Mouse (Mus musculus): Measurements from ENCODE around the gene Blcap. TPM values are rescaled to one million over a fixed set of nuclear protein-coding genes. Genes with fewer than 3 reads are reported as not detected.

Gene Blcap
- polyA plus RNA-seq, 1 experiment from 2014 or later: 45.3 TPM

DNA sequence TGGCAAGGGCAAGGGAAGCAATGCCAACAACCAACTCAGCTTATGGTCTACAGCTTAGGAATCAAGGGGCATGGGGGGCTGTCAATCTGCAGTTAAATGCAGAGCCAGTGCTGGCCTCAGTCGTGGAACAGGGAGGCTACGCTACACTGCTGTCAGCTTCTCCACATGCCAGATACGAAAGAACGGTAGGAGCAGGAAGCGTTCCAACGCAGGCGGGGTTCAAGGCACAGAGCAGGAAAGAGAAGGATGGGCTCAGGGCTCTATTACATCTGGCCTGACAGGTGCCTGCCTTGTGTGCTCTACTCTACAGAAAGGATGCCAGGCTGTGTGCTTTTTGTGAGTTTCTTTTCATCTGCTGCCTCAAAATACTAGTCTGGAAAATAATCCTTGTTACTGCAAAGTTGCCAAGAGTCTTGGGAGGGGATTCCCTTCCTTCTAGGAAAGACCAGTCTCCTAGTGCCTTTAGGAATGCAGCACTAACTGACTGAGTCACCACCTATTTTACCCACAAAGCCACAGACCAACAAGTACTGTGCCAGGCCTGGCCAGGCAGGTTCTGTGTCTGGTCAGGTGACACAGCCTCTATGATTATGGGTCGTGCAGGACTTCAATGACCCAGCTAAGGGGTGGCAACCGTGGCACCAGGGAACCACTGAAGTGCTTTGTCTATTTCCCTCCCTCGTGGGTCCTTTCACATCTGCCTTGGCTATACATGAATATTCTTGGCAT, 18.8 kb downstream of the Blcap start:
- Histone ChIP-seq H3K4me1 (ENCODE audit: control insufficient read depth, insufficient read depth, low read length) (peaks cover 21% of the 10 kb centered on the region), H3K4me3 (replicated peaks; ENCODE audit: low read length) (no peak overlapping the region), H3K36me3 (ENCODE audit: control insufficient read depth, insufficient read depth, low read length) (peaks cover 11% of the 10 kb centered on the region; the same call in 1 of the 2 replicates), H3K9ac (ENCODE audit: low read length) (no peak overlapping the region), H3K27ac (ENCODE audit: low read length) (no peak overlapping the region), H3K9me3 (replicated peaks; ENCODE audit: control insufficient read depth, low read length) (no peaks in the 10 kb centered on the region), H3K4me2 (ENCODE audit: low read depth, low read length) (no peak overlapping the region), H3K27me3 (ENCODE audit: control insufficient read depth, insufficient read depth, low read length) (no peaks in the 10 kb centered on the region)
- ATAC-seq (ENCODE audit: insufficient read depth, low FRiP score): peak; percentile 49; the same call in 1 of the 2 replicates
- 51% methylated on average over 10 of the region's 10 CpGs for WGBS

DNA sequence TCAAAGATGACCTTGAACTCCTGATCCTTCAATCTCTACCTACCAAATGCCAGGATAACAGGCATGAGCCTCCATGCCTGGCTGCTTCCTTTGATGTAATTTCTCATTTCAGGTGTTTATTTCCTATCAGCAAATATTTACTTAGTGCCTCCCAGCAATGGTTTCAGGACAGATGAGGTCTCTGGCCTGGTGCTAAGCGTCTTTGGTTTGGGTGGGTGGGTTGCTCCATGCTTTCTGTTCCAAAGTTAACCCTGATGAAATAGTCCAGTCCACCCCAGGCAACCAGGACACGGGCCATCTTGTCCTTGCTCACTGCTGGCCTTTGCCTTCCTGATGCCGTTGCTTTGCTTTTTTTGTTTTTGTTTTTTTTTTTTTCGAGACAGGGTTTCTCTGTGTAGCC, 20.8 kb downstream of the Blcap start:
- H3K36me3 ChIP-seq (ENCODE audit: control insufficient read depth, insufficient read depth, low read length): peaks cover 5% of the 10 kb centered on the region; the same call in 1 of the 2 replicates
- no peaks in the 10 kb centered on the region for H3K9me3 ChIP-seq (replicated peaks; ENCODE audit: control insufficient read depth, low read length)
- no peak overlapping the region for H3K4me2 ChIP-seq (ENCODE audit: low read depth, low read length)
- H3K9ac ChIP-seq (ENCODE audit: low read length): no peak overlapping the region
- H3K4me3 ChIP-seq (replicated peaks; ENCODE audit: low read length): no peak overlapping the region
- no peak for ATAC-seq (ENCODE audit: insufficient read depth, low FRiP score)
- WGBS: 65% methylated on average over 4 of the region's 4 CpGs
- H3K27ac ChIP-seq (ENCODE audit: low read length): no peak overlapping the region
- H3K4me1 ChIP-seq (ENCODE audit: control insufficient read depth, insufficient read depth, low read length): peaks cover 9% of the 10 kb centered on the region
- no peaks in the 10 kb centered on the region for H3K27me3 ChIP-seq (ENCODE audit: control insufficient read depth, insufficient read depth, low read length)

DNA sequence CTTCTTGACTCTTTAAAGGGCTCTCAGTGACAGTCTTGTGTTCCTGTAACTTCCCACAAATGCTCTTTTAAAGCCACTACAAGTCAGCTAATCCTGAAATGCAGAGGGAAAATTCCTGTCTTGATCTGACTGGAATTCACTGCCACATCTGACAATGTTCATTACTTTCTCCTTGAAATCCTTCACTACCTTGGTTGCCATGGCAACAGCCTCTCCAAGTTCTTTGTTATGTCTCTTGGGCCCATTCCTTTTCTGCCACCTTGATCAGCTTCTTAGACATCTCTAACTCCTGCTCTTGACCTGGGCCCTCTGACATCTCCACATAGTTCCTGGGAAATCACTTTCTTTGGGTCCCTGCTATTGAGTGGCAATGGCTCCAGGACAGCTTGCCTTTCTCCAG, 24.4 kb downstream of the Blcap start:
- ATAC-seq (ENCODE audit: insufficient read depth, low FRiP score): no peak
- Histone ChIP-seq H3K27ac (ENCODE audit: low read length) (no peak overlapping the region), H3K4me3 (replicated peaks; ENCODE audit: low read length) (no peak overlapping the region), H3K9ac (ENCODE audit: low read length) (no peak overlapping the region), H3K36me3 (ENCODE audit: control insufficient read depth, insufficient read depth, low read length) (peaks cover 13% of the 10 kb centered on the region; the same call in 1 of the 2 replicates), H3K9me3 (replicated peaks; ENCODE audit: control insufficient read depth, low read length) (no peaks in the 10 kb centered on the region), H3K4me2 (ENCODE audit: low read depth, low read length) (no peak overlapping the region), H3K27me3 (ENCODE audit: control insufficient read depth, insufficient read depth, low read length) (no peaks in the 10 kb centered on the region), H3K4me1 (ENCODE audit: control insufficient read depth, insufficient read depth, low read length) (no peaks in the 10 kb centered on the region; the same call in 1 of the 2 replicates)

DNA sequence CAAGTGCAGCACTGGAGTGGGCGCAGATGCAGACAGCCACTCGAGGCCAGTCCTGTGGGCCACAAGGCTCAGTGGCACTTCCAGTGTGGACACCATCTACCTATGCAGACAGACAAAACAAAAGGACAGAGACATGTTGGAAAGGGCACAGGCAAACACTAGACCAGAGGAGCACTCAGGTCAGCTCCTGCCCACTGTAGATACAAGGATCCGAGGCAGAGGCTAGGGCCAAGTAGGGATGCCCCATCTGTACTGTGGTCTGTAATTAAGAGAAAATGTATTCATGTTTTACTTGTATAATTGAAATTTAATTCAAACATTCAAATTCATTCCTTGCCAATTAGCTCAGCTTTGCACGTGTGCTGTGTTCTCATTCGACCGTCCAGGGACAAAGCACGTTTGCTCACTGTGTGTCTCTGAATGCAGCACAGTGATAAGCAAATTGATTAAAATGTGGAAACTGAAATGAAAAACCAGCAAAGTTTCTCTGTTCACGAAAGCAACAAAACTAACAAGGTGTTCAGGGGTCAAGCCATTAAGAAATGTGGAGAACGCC, 26.7 kb downstream of the Blcap start:
- H3K9ac ChIP-seq (ENCODE audit: low read length): no peak overlapping the region
- peaks cover 13% of the 10 kb centered on the region; the same call in 1 of the 2 replicates for H3K36me3 ChIP-seq (ENCODE audit: control insufficient read depth, insufficient read depth, low read length)
- ATAC-seq (ENCODE audit: insufficient read depth, low FRiP score): no peak
- WGBS: 76% methylated on average over 9 of the region's 9 CpGs
- peaks cover 11% of the 10 kb centered on the region for H3K4me1 ChIP-seq (ENCODE audit: control insufficient read depth, insufficient read depth, low read length)
- no peak overlapping the region for H3K27ac ChIP-seq (ENCODE audit: low read length)
- no peak overlapping the region for H3K4me3 ChIP-seq (replicated peaks; ENCODE audit: low read length)
- no peaks in the 10 kb centered on the region for H3K9me3 ChIP-seq (replicated peaks; ENCODE audit: control insufficient read depth, low read length)
- no peak overlapping the region for H3K4me2 ChIP-seq (ENCODE audit: low read depth, low read length)
- no peaks in the 10 kb centered on the region for H3K27me3 ChIP-seq (ENCODE audit: control insufficient read depth, insufficient read depth, low read length)

DNA sequence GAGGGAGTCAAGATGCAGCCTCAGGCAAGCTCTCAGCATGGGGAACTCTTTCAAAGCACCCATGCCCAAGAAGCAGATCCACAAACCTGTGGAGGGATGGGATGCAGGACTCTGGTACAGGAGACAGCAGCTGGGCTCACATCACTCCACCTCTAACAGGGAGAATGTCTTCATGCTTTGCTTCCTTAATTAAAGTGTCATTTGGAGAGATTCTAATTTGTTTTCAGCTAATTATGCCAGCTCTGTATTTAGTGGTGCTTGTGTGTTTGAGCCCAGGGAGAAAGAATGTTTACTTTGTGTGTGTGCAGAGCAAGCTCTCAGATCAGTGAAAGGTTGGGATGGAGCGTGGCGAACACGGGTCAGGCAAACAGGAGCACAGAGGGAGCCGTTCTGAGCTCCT, 28.7 kb downstream of the Blcap start:
- H3K27ac ChIP-seq (ENCODE audit: low read length): no peak overlapping the region
- 0 out of 2 replicates have a peak overlapping the region, but pooled peaks have one; percentile 31 for H3K9ac ChIP-seq (ENCODE audit: low read length)
- H3K9me3 ChIP-seq (replicated peaks; ENCODE audit: control insufficient read depth, low read length): no peaks in the 10 kb centered on the region
- H3K36me3 ChIP-seq (ENCODE audit: control insufficient read depth, insufficient read depth, low read length): 0 out of 2 replicates have a peak, but pooled peaks cover 8% of the 10 kb centered on the region
- no peak overlapping the region for H3K4me3 ChIP-seq (replicated peaks; ENCODE audit: low read length)
- no peaks in the 10 kb centered on the region for H3K27me3 ChIP-seq (ENCODE audit: control insufficient read depth, insufficient read depth, low read length)
- 62% methylated on average over 4 of the region's 4 CpGs for WGBS
- H3K4me1 ChIP-seq (ENCODE audit: control insufficient read depth, insufficient read depth, low read length): peaks cover 11% of the 10 kb centered on the region
- no peak overlapping the region for H3K4me2 ChIP-seq (ENCODE audit: low read depth, low read length)
- ATAC-seq (ENCODE audit: insufficient read depth, low FRiP score): no peak

DNA sequence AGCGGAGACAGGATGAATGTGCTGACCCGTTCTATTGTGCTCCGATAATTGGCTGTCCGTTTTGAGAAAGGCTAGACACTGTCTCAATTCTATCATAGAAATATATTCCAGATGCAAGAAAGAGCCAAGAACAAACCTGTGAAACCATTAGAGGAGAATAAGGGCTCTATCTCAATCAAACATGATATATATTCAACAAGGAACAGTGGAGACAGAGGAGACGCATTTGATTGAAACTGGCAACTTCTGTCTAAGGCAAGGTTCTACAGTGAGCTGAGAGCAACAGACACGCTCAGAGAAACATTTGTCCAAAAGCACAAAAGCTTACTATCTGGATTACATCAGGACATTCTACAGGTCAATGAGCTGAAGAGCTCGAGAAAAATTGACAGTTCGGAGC, 29.4 kb downstream of the Blcap start:
- H3K4me2 ChIP-seq (ENCODE audit: low read depth, low read length): no peak overlapping the region
- H3K36me3 ChIP-seq (ENCODE audit: control insufficient read depth, insufficient read depth, low read length): 0 out of 2 replicates have a peak, but pooled peaks cover 8% of the 10 kb centered on the region
- no peak overlapping the region for H3K27ac ChIP-seq (ENCODE audit: low read length)
- peaks cover 11% of the 10 kb centered on the region for H3K4me1 ChIP-seq (ENCODE audit: control insufficient read depth, insufficient read depth, low read length)
- H3K9ac ChIP-seq (ENCODE audit: low read length): no peak overlapping the region
- no peaks in the 10 kb centered on the region for H3K9me3 ChIP-seq (replicated peaks; ENCODE audit: control insufficient read depth, low read length)
- 60% methylated on average over 8 of the region's 8 CpGs for WGBS
- ATAC-seq (ENCODE audit: insufficient read depth, low FRiP score): no peak
- H3K4me3 ChIP-seq (replicated peaks; ENCODE audit: low read length): no peak overlapping the region
- no peaks in the 10 kb centered on the region for H3K27me3 ChIP-seq (ENCODE audit: control insufficient read depth, insufficient read depth, low read length)

DNA sequence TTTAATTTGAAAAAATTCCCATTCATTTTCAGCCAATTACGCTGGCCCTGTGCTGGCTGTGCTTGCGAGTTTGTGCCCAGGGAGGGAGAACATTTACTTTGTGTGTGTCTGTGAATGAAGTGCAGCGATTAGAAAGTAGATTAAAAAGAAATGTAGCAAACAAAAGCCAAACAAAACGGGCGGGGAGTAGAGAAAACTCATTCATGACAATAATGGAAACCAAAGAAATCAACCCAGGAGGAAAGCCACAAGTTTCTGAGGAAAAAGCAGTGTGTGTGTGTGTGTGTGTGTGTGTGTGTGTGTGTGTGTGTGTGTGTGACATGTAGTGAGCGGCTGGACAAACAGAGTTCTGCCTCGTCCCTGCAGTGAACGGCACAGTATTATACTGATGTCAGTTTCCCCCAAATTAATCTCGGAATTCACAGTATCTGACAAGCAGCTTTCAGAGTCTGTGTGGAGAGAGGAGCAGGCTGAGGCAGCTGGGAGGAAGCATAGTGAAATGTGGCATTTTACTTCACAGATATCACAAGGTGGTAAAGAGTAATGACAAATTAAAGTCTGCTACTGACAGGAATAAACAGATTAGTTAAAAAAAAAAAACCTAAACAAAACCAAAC, 30.0 kb downstream of the Blcap start:
- H3K27me3 ChIP-seq (ENCODE audit: control insufficient read depth, insufficient read depth, low read length): no peaks in the 10 kb centered on the region
- H3K9me3 ChIP-seq (replicated peaks; ENCODE audit: control insufficient read depth, low read length): no peaks in the 10 kb centered on the region
- no peak overlapping the region for H3K4me3 ChIP-seq (replicated peaks; ENCODE audit: low read length)
- 0 out of 2 replicates have a peak, but pooled peaks cover 8% of the 10 kb centered on the region for H3K36me3 ChIP-seq (ENCODE audit: control insufficient read depth, insufficient read depth, low read length)
- peaks cover 11% of the 10 kb centered on the region for H3K4me1 ChIP-seq (ENCODE audit: control insufficient read depth, insufficient read depth, low read length)
- ATAC-seq (ENCODE audit: insufficient read depth, low FRiP score): no peak
- 49% methylated on average over 9 of the region's 9 CpGs for WGBS
- no peak overlapping the region for H3K9ac ChIP-seq (ENCODE audit: low read length)
- no peak overlapping the region for H3K27ac ChIP-seq (ENCODE audit: low read length)
- no peak overlapping the region for H3K4me2 ChIP-seq (ENCODE audit: low read depth, low read length)

DNA sequence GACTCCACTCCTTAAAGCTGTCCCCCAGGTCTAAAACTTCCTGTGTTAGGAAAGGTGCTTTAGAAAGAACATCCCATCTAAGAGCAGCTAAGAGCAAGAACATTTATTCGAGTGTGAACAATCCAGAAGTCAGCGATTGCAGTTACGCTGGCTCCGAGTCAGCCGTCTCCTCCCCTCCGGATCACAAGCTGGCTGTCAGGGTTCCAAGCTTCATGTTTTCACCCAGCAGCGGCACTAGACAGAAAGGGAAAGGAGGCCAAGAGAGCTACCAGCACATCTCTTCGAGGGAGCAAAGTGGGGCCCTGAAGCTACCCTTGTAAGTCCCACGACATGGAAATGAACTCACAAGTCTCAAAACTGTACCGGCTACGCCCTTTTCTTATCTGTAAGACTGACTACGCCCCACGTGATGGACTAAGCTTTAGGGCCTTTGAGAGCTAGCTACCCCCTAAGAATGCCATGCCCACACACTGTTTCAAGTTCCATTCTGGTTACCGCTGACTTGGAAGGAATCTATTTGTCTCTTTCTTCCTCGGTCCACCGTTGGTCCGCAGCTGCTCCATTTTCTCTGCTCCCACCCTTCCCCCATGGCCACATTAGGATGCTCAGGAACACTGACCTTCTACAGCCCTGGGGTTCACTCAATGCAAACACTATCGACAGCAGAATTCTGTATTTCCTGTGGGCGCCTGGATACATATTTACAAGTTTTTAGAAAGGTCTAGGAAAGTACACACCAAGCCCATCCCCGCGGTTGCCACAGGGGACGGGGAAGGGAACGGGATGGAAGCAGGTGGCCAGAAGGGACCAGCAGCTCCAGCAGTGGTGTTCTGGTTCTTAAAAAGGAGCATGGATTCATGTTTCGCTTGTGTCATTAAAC, 30.8 kb downstream of the Blcap start:
- Histone ChIP-seq H3K9me3 (replicated peaks; ENCODE audit: control insufficient read depth, low read length) (no peaks in the 10 kb centered on the region), H3K4me3 (replicated peaks; ENCODE audit: low read length) (no peak overlapping the region), H3K27ac (ENCODE audit: low read length) (0 out of 2 replicates have a peak overlapping the region, but pooled peaks have one; percentile 22), H3K4me2 (ENCODE audit: low read depth, low read length) (no peak overlapping the region), H3K9ac (ENCODE audit: low read length) (peak overlapping the region; percentile 34; the same call in 1 of the 2 replicates), H3K36me3 (ENCODE audit: control insufficient read depth, insufficient read depth, low read length) (0 out of 2 replicates have a peak, but pooled peaks cover 8% of the 10 kb centered on the region), H3K4me1 (ENCODE audit: control insufficient read depth, insufficient read depth, low read length) (peaks cover 11% of the 10 kb centered on the region), H3K27me3 (ENCODE audit: control insufficient read depth, insufficient read depth, low read length) (no peaks in the 10 kb centered on the region)
- 0 out of 2 replicates have a peak, but pooled peaks have one; percentile 23 for ATAC-seq (ENCODE audit: insufficient read depth, low FRiP score)
- WGBS: 48% methylated on average over 24 of the region's 24 CpGs
